Mouse (Mus musculus) adrenal gland, postnatal 4 days (tissue): Measurements from ENCODE around the gene Znrd1. TPM values are rescaled to one million over a fixed set of nuclear protein-coding genes. Genes with fewer than 3 reads are reported as not detected.
A peak's percentile ranks its signal among the peaks of the same experiment; 100 is the strongest.

Experiments used
- DNase-seq, 2 experiments: peaks; one replicate each; pipeline ENCODE4 v3.0.0; 2021 to 2022; ENCODE audit warnings: low spot score in 2 of 2, mixed read lengths in 2 of 2
- total RNA-seq, 2 experiments: library from RNA; stranded (reverse); gene quantifications; 2 replicates each; pipeline ENCODE4 v1.2.3; 2021

The Znrd1 gene
- total RNA-seq, 2 experiments from 2014 or later = 35.8 to 41.6 TPM

DNA sequence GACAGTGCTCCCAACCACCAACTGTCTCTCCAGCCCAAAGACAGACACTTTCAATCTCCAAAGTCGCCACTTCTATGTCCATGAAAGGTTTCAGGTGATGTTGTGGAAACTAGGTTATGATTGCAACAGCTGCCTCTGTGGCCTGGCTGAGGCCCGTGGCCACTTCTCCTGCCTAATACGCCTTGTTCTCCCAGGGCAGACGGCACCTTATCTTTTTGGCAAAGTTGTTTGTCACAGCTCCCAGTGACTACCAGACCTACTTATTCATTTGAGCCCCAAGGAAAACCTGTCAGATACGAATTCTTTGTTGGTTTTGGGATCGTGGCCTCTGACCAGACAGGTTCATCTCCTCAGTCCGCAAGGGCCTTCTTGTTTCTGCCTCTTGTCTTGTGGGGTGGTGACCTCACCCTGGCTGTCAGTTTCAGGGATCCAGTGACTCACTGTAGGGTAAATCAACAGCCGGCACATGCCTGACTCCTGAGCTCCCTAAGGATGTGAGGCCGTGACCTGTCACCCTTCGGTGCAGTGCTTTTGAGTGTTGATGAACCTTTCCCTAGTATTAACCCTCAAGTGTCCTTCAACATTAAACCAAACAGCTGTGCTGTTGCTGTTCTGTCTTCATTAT, 30.8 kb downstream of the Znrd1 start:
- DNase-seq = no peak

DNA sequence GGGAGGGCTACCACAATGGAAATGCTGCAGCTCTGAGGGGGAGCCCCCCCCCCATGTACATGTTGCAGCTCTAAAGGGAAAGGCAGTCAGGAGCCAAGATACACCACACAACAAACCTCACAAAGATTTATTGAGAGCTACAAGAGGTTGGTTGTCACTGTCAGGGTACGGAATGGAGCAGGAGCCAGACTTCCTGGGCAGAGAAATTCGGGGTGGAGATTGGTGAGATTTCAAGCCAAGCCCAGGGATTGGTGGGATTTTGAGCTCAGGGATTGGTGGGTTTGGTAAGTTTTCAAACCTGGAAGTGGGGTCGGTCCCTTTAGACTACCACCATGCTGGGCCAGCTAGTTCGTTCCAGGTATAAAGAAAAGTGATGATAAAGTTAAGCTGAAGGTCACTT, 34.9 kb downstream of the Znrd1 start:
- DNase-seq = no peak

- no peak for DNase-seq
Measured at GRCm38 (mm10) chr17:36922715-36923114, 35.6 kb downstream of the Znrd1 start.

DNA sequence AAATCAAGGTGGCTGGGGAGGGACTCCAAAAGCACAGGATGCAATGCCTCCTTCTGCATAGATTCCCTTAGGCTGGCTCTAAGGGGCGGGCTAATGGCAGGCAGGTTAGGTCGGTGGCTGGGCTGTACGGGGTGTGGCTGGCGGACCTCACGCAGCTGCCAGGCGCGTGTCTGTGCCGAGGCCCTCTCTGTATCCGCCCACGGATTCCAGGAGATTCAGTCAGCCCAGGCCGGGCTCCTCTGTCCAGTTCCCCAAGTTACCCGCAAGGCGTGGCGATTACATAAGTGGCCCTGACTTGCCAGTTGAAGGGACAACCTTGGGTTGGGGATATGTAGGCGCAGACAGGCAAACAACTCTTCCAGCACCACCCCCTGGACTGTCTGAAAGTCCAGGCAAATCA, 38.1 kb downstream of the Znrd1 start:
- peak in 1 of 2 experiments; percentile 21 for DNase-seq

GRCm38 (mm10) chr17:36915076-36915475, 43.3 kb downstream of the Znrd1 start:
- peak; percentile 16 to 25 for DNase-seq

DNA sequence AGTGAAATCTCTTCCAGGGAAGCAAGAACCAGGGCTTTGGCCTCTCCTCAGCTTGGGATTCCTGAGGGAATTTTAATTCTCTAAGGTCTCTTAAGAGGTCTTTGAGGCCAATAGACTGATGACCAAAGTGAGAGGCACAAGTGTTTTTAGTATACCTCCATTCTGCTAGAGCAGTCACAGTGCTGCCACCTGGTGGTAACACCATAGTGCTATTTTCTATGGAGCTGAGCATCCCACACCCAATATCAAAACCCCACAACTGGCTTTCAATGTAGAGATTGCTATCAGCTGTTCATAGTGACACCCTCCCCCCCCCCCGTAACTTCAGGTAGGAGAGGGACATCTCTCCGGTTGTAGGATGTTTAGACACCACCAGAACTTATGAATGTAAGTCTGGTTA, 44.3 kb downstream of the Znrd1 start:
- DNase-seq = peak; percentile 39 to 50

DNA sequence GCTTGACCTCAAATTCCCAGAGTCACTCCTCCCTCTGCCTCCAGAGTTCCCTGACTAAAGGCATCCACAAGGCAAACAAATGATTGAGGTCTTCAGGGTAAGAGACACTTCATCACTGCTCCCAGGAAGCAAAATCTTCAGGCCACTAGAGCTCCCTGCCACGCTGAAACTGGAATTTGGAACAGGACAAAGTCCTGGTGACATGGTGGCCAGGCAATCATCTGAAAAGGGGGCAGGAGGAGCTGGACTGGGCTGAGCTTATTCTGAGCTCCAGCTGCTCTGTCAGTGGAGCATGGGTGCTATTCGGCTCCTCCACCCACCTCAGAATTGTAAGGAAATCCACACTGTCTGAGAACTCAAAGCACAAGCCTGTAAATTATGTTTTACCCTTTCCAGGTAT, 46.3 kb downstream of the Znrd1 start:
- no peak for DNase-seq

- no peak for DNase-seq
Measured at GRCm38 (mm10) chr17:36909802-36910201, 48.6 kb downstream of the Znrd1 start.

GRCm38 (mm10) chr17:36908235-36908634, 50.1 kb downstream of the Znrd1 start:
- DNase-seq = no peak

Other genes starting within 250 kb of the Znrd1 start
- gene H2-M10.5, start 185.6 kb downstream of the Znrd1 start, total RNA-seq = not detected
- gene H2-M10.6, start 146.4 kb downstream of the Znrd1 start, total RNA-seq = not detected
- 10 to 100 TPM; 71.3 to 77.9 TPM for gene Trim26, start 121.4 kb downstream of the Znrd1 start, total RNA-seq
- not detected for gene Trim15, start 91.3 kb downstream of the Znrd1 start, total RNA-seq
- 1 to 10 TPM; 5.0 to 9.9 TPM for gene Trim10, start 89.0 kb downstream of the Znrd1 start, total RNA-seq
- under 1 TPM in 1 of 2 experiments, not detected in 1; 0.17 TPM for gene Trim40, start 68.4 kb downstream of the Znrd1 start, total RNA-seq
- gene Trim31, start 60.4 kb downstream of the Znrd1 start, total RNA-seq = not detected
- 1 to 10 TPM in 1 of 2 experiments, under 1 TPM in 1; 0.31 to 1.1 TPM for gene Rnf39, start 15.6 kb downstream of the Znrd1 start, total RNA-seq
- gene Ppp1r11, start 6.8 kb downstream of the Znrd1 start, total RNA-seq = 10 to 100 TPM; 63.6 to 65.1 TPM
- 1 to 10 TPM; 7.4 to 7.8 TPM for gene Znrd1as, start within 50 bp of the Znrd1 start, total RNA-seq
- gene 2410137M14Rik, start 22.7 kb upstream of the Znrd1 start, total RNA-seq = not detected
- gene H2-M5, start 31.0 kb upstream of the Znrd1 start, total RNA-seq = under 1 TPM; 0.56 to 0.62 TPM
- 10 to 100 TPM; 12.7 to 18.0 TPM for gene Zfp57, start 42.6 kb upstream of the Znrd1 start, total RNA-seq
- not detected for gene Mog, start 64.8 kb upstream of the Znrd1 start, total RNA-seq
- gene Gabbr1, start 87.4 kb upstream of the Znrd1 start, total RNA-seq = 10 to 100 TPM; 68.2 TPM
- under 1 TPM in 1 of 2 experiments, not detected in 1; 0.14 TPM for gene Olfr90, start 129.9 kb upstream of the Znrd1 start, total RNA-seq
- not detected for gene Olfr91, start 139.7 kb upstream of the Znrd1 start, total RNA-seq
- gene Olfr92, start 161.5 kb upstream of the Znrd1 start, total RNA-seq = not detected
- gene Olfr93, start 202.9 kb upstream of the Znrd1 start, total RNA-seq = not detected
- not detected for gene Ubd, start 235.3 kb upstream of the Znrd1 start, total RNA-seq
- gene Olfr94, start 242.4 kb upstream of the Znrd1 start, total RNA-seq = not detected